Mouse (Mus musculus) E14TG2a.4 (cell line): Measurements from ENCODE around the gene Bcas3.

ENCODE experiments used
- H3K27me3 ChIP-seq: 2 replicates; pipeline ENCODE4 v1.6.1; 2014; ENCODE audit warnings: low read length, control low read depth; ENCODE audit not compliant: insufficient read depth
- H3K36me3 ChIP-seq: 2 replicates; pipeline ENCODE4 v1.6.1; 2014; ENCODE audit warnings: low read length, control low read depth; ENCODE audit not compliant: insufficient read depth
- H3K4me1 ChIP-seq: replicated peaks from 2 replicates; pipeline ENCODE4 v1.6.1; 2014; ENCODE audit warnings: low read depth, low read length, control low read depth
- H3K4me3 ChIP-seq: replicated peaks from 2 replicates; pipeline ENCODE4 v1.5.1; 2014; ENCODE audit warnings: mild to moderate bottlenecking, low read length
- H3K9me3 ChIP-seq: 2 replicates; pipeline ENCODE4 v1.6.1; 2014; ENCODE audit warnings: low read length, control low read depth
- CTCF ChIP-seq: conservative IDR thresholded peaks from 2 replicates; pipeline ENCODE4 v1.5.1; 2014; ENCODE audit warnings: low read length
- NANOG ChIP-seq: IDR thresholded peaks from 2 replicates; pipeline ENCODE4 v1.6.1; 2014; ENCODE audit warnings: borderline replicate concordance, low read length, mixed read lengths
- POU5F1 ChIP-seq: IDR thresholded peaks from 2 replicates; pipeline ENCODE4 v1.6.1; 2014; ENCODE audit warnings: low read length, borderline replicate concordance

Gene Bcas3

GRCm38 (mm10) chr11:85614431-85614830 is 261.5 kb downstream of the Bcas3 start:
- Histone ChIP-seq H3K27me3 (no peaks in the 10 kb centered on the region), H3K4me1 (peaks cover 9% of the 10 kb centered on the region; the same call in 1 of the 2 replicates), H3K9me3 (no peaks in the 10 kb centered on the region), H3K36me3 (no peaks in the 10 kb centered on the region), H3K4me3 (no peak overlapping the region)
- no peak for TF ChIP-seq NANOG
- TF ChIP-seq POU5F1, result no peak
- TF ChIP-seq CTCF, result no peak

GRCm38 (mm10) chr11:85615421-85615820 is 262.5 kb downstream of the Bcas3 start:
- Histone ChIP-seq H3K9me3 (no peaks in the 10 kb centered on the region), H3K27me3 (no peaks in the 10 kb centered on the region), H3K4me3 (no peak overlapping the region), H3K36me3 (no peaks in the 10 kb centered on the region), H3K4me1 (peaks cover 9% of the 10 kb centered on the region; the same call in 1 of the 2 replicates)
- TF ChIP-seq NANOG (no peak), CTCF (no peak), POU5F1 (no peak)

DNA sequence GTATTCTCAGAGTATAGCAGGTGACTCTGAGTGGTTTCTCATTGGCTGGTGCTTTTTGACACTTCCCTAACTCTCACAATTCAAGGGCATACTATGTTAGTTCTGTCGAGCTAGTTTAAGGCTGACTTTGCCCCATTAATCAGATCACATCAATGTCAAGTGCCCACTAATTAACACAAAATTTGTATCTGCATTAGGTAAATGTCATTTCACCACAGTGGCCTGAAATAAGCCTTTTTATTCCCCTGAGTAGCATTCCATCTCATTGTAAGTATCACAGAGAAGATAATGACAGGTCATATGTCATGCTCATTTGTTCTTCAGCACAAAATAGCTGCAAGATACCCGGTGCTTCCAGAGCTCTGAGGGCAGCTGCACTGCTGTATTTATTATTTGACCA is 268.5 kb downstream of the Bcas3 start:
- H3K9me3 ChIP-seq, result no peaks in the 10 kb centered on the region
- no peaks in the 10 kb centered on the region for H3K27me3 ChIP-seq
- H3K4me3 ChIP-seq, result no peak overlapping the region
- H3K36me3 ChIP-seq, result no peaks in the 10 kb centered on the region
- H3K4me1 ChIP-seq, result peaks cover 3% of the 10 kb centered on the region; the same call in 1 of the 2 replicates
- TF ChIP-seq POU5F1 (no peak), NANOG (no peak), CTCF (no peak)

GRCm38 (mm10) chr11:85621994-85622393 is 269.0 kb downstream of the Bcas3 start:
- no peaks in the 10 kb centered on the region for H3K9me3 ChIP-seq
- H3K4me3 ChIP-seq, result no peak overlapping the region
- H3K27me3 ChIP-seq, result no peaks in the 10 kb centered on the region
- H3K4me1 ChIP-seq, result peaks cover 3% of the 10 kb centered on the region; the same call in 1 of the 2 replicates
- no peaks in the 10 kb centered on the region for H3K36me3 ChIP-seq
- no peak for TF ChIP-seq CTCF
- TF ChIP-seq POU5F1, result no peak
- no peak for TF ChIP-seq NANOG

- Histone ChIP-seq H3K4me1 (no peaks in the 10 kb centered on the region; the same call in 1 of the 2 replicates), H3K36me3 (no peaks in the 10 kb centered on the region), H3K9me3 (no peaks in the 10 kb centered on the region), H3K27me3 (no peaks in the 10 kb centered on the region), H3K4me3 (no peak overlapping the region)
- TF ChIP-seq CTCF (no peak), POU5F1 (no peak), NANOG (no peak)
Measured at GRCm38 (mm10) chr11:85625206-85625605, 272.2 kb downstream of the Bcas3 start.

- Histone ChIP-seq H3K4me3 (no peak overlapping the region), H3K36me3 (peaks cover 3% of the 10 kb centered on the region; the same call in 1 of the 2 replicates), H3K9me3 (no peaks in the 10 kb centered on the region), H3K4me1 (no peaks in the 10 kb centered on the region; the same call in 1 of the 2 replicates), H3K27me3 (no peaks in the 10 kb centered on the region)
- TF ChIP-seq CTCF, result peak; percentile 24; the same call in 1 of the 2 replicates
- no peak for TF ChIP-seq NANOG
- no peak for TF ChIP-seq POU5F1
Measured at GRCm38 (mm10) chr11:85626846-85627245, 273.9 kb downstream of the Bcas3 start.

DNA sequence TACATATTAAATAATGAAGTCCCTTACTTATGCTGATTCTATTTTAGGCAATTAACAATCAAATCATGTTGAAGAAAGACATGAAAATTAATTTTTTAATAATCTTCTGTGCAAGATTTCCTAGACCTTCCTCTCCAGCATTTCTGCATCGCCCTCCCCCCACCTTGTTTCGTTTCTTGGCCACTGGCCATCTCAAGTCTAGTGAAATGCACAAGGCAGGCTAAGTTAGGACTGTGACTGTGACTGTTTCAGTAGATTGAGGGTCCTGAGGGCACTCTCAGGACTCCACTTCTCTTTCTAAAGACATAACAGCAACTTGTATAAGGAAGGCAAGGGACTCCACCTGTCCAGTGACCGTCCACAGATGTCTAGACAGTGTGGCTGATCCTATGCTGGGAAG is 274.4 kb downstream of the Bcas3 start:
- Histone ChIP-seq H3K36me3 (peaks cover 3% of the 10 kb centered on the region; the same call in 1 of the 2 replicates), H3K9me3 (no peaks in the 10 kb centered on the region), H3K4me1 (no peaks in the 10 kb centered on the region; the same call in 1 of the 2 replicates), H3K4me3 (no peak overlapping the region), H3K27me3 (no peaks in the 10 kb centered on the region)
- no peak for TF ChIP-seq CTCF
- no peak for TF ChIP-seq POU5F1
- no peak for TF ChIP-seq NANOG

GRCm38 (mm10) chr11:85628303-85629063 is 275.5 kb downstream of the Bcas3 start:
- TF ChIP-seq POU5F1 (no peak), CTCF (no peak), NANOG (no peak)

More at GRCm38 (mm10) chr11:85628303-85629063, 275.5 kb downstream of the Bcas3 start:
- H3K9me3 ChIP-seq, result no peaks in the 10 kb centered on the region
- no peaks in the 10 kb centered on the region for H3K4me1 ChIP-seq
- no peaks in the 10 kb centered on the region for H3K27me3 ChIP-seq
- H3K36me3 ChIP-seq, result peaks cover 3% of the 10 kb centered on the region; the same call in 1 of the 2 replicates
- no peak overlapping the region for H3K4me3 ChIP-seq
